Comparison of ENCODE assay signal across 8 mouse cellular contexts in the genomic region with DNA sequence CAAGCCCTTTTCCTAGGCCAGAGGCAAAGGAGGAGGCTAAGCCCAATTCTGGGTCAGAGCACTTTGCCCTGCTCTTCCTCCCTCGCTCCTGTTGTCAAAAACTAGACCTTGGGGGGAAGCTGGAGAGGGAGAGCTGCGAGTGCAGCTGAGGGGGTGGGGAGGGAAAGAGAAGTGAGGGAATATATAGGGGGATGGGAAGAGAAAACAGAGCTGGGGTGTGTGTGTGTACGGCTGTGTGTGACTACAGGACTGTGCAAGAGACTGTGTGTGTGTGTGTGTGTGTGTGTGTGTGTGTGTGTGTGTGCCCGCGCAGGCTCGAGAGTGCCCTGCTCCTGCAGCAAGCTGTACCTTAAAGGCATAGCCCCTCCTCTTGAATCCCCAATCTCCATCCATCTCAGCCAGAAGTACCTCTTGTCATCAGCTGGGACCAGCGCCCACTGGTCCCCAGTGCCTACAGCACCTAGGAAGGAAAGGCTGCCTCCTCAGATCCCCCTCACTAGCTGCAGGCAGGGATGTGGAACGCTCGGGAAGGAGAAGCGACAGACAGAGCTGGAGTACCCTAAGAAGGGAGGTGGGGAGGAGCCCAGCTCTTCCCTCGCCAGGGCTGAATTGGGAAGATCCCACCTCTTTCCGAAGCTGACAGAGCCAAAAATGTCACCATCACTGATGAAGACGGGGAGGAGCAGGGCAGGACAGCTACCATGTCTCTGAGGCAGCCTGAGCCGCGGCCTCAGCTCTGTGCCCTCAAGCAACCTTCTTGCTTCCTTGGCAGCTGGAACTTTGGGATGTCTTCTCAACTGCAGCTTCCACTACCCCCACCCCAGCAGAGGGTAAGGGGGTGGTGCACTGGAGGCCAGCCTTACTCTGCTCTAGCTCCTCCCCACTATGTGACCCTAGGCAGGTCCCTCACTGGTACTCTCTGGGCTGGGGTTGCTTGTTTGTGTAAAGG. TPM values are rescaled to one million over a fixed set of nuclear protein-coding genes. Genes with fewer than 3 reads are reported as not detected.
DNase-seq lines count a peak whose midpoint lies in the region; ATAC-seq and TF ChIP-seq lines count a peak whose summit lies in the region.

No protein-coding gene starts in this region.

- 9% methylated on average over 14 of the region's 15 CpGs for WGBS in lung, embryonic 14.5 days
- WGBS in embryonic facial prominence, embryonic 13.5 days, result 5% methylated on average over 15 of the region's 15 CpGs
- 34% methylated on average over 15 of the region's 15 CpGs for WGBS in intestine, embryonic 16.5 days
- 3% methylated on average over 15 of the region's 15 CpGs for WGBS in neural tube, embryonic 14.5 days

- H3K36me3 ChIP-seq in lung, embryonic 14.5 days (ENCODE audit: insufficient read depth), result no peaks in the 10 kb centered on the region
- no peaks in the 10 kb centered on the region for H3K36me3 ChIP-seq in embryonic facial prominence, embryonic 13.5 days
- H3K36me3 ChIP-seq in intestine, embryonic 16.5 days (ENCODE audit: control insufficient read depth, insufficient read depth, low read length), result no peaks in the 10 kb centered on the region
- no peaks in the 10 kb centered on the region for H3K36me3 ChIP-seq in neural tube, embryonic 14.5 days (ENCODE audit: control insufficient read depth, insufficient read depth, low read length)

- H3K9ac ChIP-seq in lung, embryonic 14.5 days, result peak overlapping the region; percentile 31
- H3K9ac ChIP-seq in embryonic facial prominence, embryonic 13.5 days, result peak overlapping the region; percentile 49
- peak overlapping the region; percentile 42 for H3K9ac ChIP-seq in intestine, embryonic 16.5 days (ENCODE audit: low read depth, low read length)
- peak overlapping the region; percentile 35; the same call in 1 of the 2 replicates for H3K9ac ChIP-seq in neural tube, embryonic 14.5 days (replicated peaks; ENCODE audit: low read depth, low read length)

- H3K4me2 ChIP-seq in lung, embryonic 14.5 days, result peak overlapping the region; percentile 54
- peak overlapping the region; percentile 58 for H3K4me2 ChIP-seq in embryonic facial prominence, embryonic 13.5 days
- H3K4me2 ChIP-seq in intestine, embryonic 16.5 days (ENCODE audit: low read depth, low read length), result peak overlapping the region; percentile 37
- peak overlapping the region; percentile 35 for H3K4me2 ChIP-seq in neural tube, embryonic 14.5 days (ENCODE audit: low read depth, low read length)

- TF ChIP-seq CTCF in lung, embryonic 14.5 days (IDR thresholded peaks at IDR 0.05; ENCODE audit: low read depth), result no peak

- H3K27me3 ChIP-seq in lung, embryonic 14.5 days (ENCODE audit: insufficient read depth, low read length), result no peaks in the 10 kb centered on the region
- no peaks in the 10 kb centered on the region for H3K27me3 ChIP-seq in embryonic facial prominence, embryonic 13.5 days
- H3K27me3 ChIP-seq in intestine, embryonic 16.5 days (replicated peaks; ENCODE audit: control insufficient read depth, insufficient read depth, low read length), result no peaks in the 10 kb centered on the region
- no peaks in the 10 kb centered on the region for H3K27me3 ChIP-seq in neural tube, embryonic 14.5 days (ENCODE audit: control insufficient read depth, insufficient read depth, low read length)

- peak overlapping the region; percentile 72 for H3K27ac ChIP-seq in lung, embryonic 14.5 days (ENCODE audit: low read depth)
- H3K27ac ChIP-seq in embryonic facial prominence, embryonic 13.5 days, result peak overlapping the region; percentile 95
- peak overlapping the region; percentile 52; the same call in 1 of the 2 replicates for H3K27ac ChIP-seq in intestine, embryonic 16.5 days (ENCODE audit: low read length)
- H3K27ac ChIP-seq in neural tube, embryonic 14.5 days (ENCODE audit: low read depth, low read length), result no peak overlapping the region

- DNase-seq in lung, embryonic 14.5 days, result peak; percentile 54
- no peak for DNase-seq in lung, postnatal 4 days
- no peak for DNase-seq in urinary bladder, adult 18-20 months (ENCODE audit: low spot score in 2 of 2)
- no peak for DNase-seq in cerebellum, adult 9-10 months
- no peak for DNase-seq in thymus, postnatal 0 days (ENCODE audit: low spot score)

- peak; percentile 68 for ATAC-seq in lung, embryonic 14.5 days (ENCODE audit: insufficient read depth)
- peak; percentile 75 for ATAC-seq in embryonic facial prominence, embryonic 13.5 days (ENCODE audit: insufficient number of reproducible peaks, insufficient read depth, low FRiP score, low TSS enrichment, low read depth)
- ATAC-seq in intestine, embryonic 16.5 days, result peak; percentile 57
- ATAC-seq in neural tube, embryonic 14.5 days (ENCODE audit: low read depth), result peak; percentile 85

- H3K4me3 ChIP-seq in lung, embryonic 14.5 days (ENCODE audit: low read depth, low read length), result peak overlapping the region; percentile 16; the same call in 1 of the 2 replicates
- peak overlapping the region; percentile 31 for H3K4me3 ChIP-seq in embryonic facial prominence, embryonic 13.5 days
- H3K4me3 ChIP-seq in intestine, embryonic 16.5 days (ENCODE audit: low read length), result no peak overlapping the region
- H3K4me3 ChIP-seq in neural tube, embryonic 14.5 days (ENCODE audit: low read depth, low read length), result no peak overlapping the region

- H3K4me1 ChIP-seq in lung, embryonic 14.5 days (ENCODE audit: insufficient read depth), result peaks cover 23% of the 10 kb centered on the region
- H3K4me1 ChIP-seq in embryonic facial prominence, embryonic 13.5 days, result peaks cover 38% of the 10 kb centered on the region
- H3K4me1 ChIP-seq in intestine, embryonic 16.5 days (ENCODE audit: control insufficient read depth, insufficient read depth, low read length), result peaks cover 18% of the 10 kb centered on the region
- H3K4me1 ChIP-seq in neural tube, embryonic 14.5 days (ENCODE audit: control insufficient read depth, insufficient read depth, low read length), result peaks cover 22% of the 10 kb centered on the region

- H3K9me3 ChIP-seq in lung, embryonic 14.5 days (ENCODE audit: low read depth, low read length), result no peaks in the 10 kb centered on the region
- peaks cover 2% of the 10 kb centered on the region; the same call in 1 of the 2 replicates for H3K9me3 ChIP-seq in embryonic facial prominence, embryonic 13.5 days
- H3K9me3 ChIP-seq in intestine, embryonic 16.5 days (ENCODE audit: control insufficient read depth, low read length), result peaks cover 3% of the 10 kb centered on the region; the same call in 1 of the 2 replicates
- H3K9me3 ChIP-seq in neural tube, embryonic 14.5 days (ENCODE audit: control insufficient read depth, low read length), result no peaks in the 10 kb centered on the region

RNA-seq across cellular contexts. Expression of gene Acot11, which starts 49.8 kb away (rescaled TPM):
- 0.84 and 1.1 TPM in 2 replicates for polyA plus RNA-seq in lung, embryonic 14.5 days (2014; fragmentation: Nextera tagmentation; extraction: Ambion mirVana)
- 2.1 and 3.0 TPM in 2 replicates for polyA plus RNA-seq in embryonic facial prominence, embryonic 13.5 days (2015; fragmentation: Nextera tagmentation; extraction: Ambion mirVana)
- 18.3 and 21.5 TPM in 2 replicates for polyA plus RNA-seq in intestine, embryonic 16.5 days (2015; fragmentation: Nextera tagmentation; extraction: Ambion mirVana)
- 1.4 and 1.9 TPM in 2 replicates for polyA plus RNA-seq in neural tube, embryonic 14.5 days (2014; fragmentation: Nextera tagmentation; extraction: Ambion mirVana)
- 0.78 and 0.88 TPM in 2 replicates for polyA plus RNA-seq in thymus, postnatal 0 days (2015; fragmentation: Nextera tagmentation; extraction: Ambion mirVana)

RNA-seq across cellular contexts. Expression of gene Ssbp3, which starts 55.9 kb away (rescaled TPM):
- polyA plus RNA-seq in lung, embryonic 14.5 days (2014; fragmentation: Nextera tagmentation; extraction: Ambion mirVana), result 69.5 and 80.2 TPM in 2 replicates
- 172 and 190 TPM in 2 replicates for polyA plus RNA-seq in embryonic facial prominence, embryonic 13.5 days (2015; fragmentation: Nextera tagmentation; extraction: Ambion mirVana)
- polyA plus RNA-seq in intestine, embryonic 16.5 days (2015; fragmentation: Nextera tagmentation; extraction: Ambion mirVana), result 38.0 and 53.4 TPM in 2 replicates
- 106 and 112 TPM in 2 replicates for polyA plus RNA-seq in neural tube, embryonic 14.5 days (2014; fragmentation: Nextera tagmentation; extraction: Ambion mirVana)
- polyA plus RNA-seq in thymus, postnatal 0 days (2015; fragmentation: Nextera tagmentation; extraction: Ambion mirVana), result 93.6 and 106 TPM in 2 replicates

Comparison
In these comparisons a context has a peak if more than half of its experiments do, and no peak if none do; other contexts are left out.
1. H3K4me3 ChIP-seq: peak in lung, embryonic 14.5 days (single experiment) and embryonic facial prominence, embryonic 13.5 days (single experiment); none in intestine, embryonic 16.5 days (single experiment) and neural tube, embryonic 14.5 days (single experiment).
2. Peak in every context shown above with its lines, with median percentiles within 50 percentile points of each other: ATAC-seq, H3K4me2 ChIP-seq and H3K9ac ChIP-seq.